Mouse (Mus musculus): ENCODE data around the gene Ankdd1b. TPM values are rescaled to one million over a fixed set of nuclear protein-coding genes. Genes with fewer than 3 reads are reported as not detected.
A peak's percentile ranks its signal among the peaks of the same experiment; 100 is the strongest.

The Ankdd1b gene
- polyA plus RNA-seq (2015; fragmentation: Nextera tagmentation; extraction: Ambion mirVana) = not detected in 2 replicates

- no peaks in the 10 kb centered on the region for H3K9me3 ChIP-seq (replicated peaks)
- ATAC-seq (ENCODE audit: low read depth) (no peak), DNase-seq (no peak)
- H3K27ac ChIP-seq = no peak within 1 kb of the TSS
- H3K4me3 ChIP-seq (replicated peaks) = no peak within 1 kb of the TSS
- H3K27me3 ChIP-seq = no peaks in the 10 kb centered on the region
- H3K4me2 ChIP-seq = no peak within 1 kb of the TSS
- H3K9ac ChIP-seq = no peak within 1 kb of the TSS
- no peaks in the 10 kb centered on the region for H3K36me3 ChIP-seq
- no peaks in the 10 kb centered on the region for H3K4me1 ChIP-seq (replicated peaks)
- WGBS (ENCODE audit: insufficient replicate concordance) = 75% methylated on average over 14 of the region's 14 CpGs
Observed at GRCm38 (mm10) chr13:96470957-96471356, at the start of gene Ankdd1b. TSS of gene Ankdd1b (minus strand) at chr13:96471198.

GRCm38 (mm10) chr13:96517335-96517734, 46.3 kb upstream of the Ankdd1b start:
- Histone ChIP-seq H3K27me3 (no peaks in the 10 kb centered on the region), H3K4me3 (replicated peaks) (no peak overlapping the region), H3K36me3 (no peaks in the 10 kb centered on the region), H3K4me1 (replicated peaks) (0 out of 2 replicates have a peak, but pooled peaks cover 3% of the 10 kb centered on the region), H3K4me2 (no peak overlapping the region), H3K9ac (no peak overlapping the region), H3K9me3 (replicated peaks) (no peaks in the 10 kb centered on the region), H3K27ac (no peak overlapping the region)
- ATAC-seq (ENCODE audit: low read depth) = no peak
- 83% methylated on average over 2 of the region's 2 CpGs for WGBS (ENCODE audit: insufficient replicate concordance)
- DNase-seq = no peak

- no peaks in the 10 kb centered on the region for H3K9me3 ChIP-seq (replicated peaks)
- ATAC-seq (ENCODE audit: low read depth) = no peak
- H3K4me3 ChIP-seq (replicated peaks) = no peak overlapping the region
Observed at GRCm38 (mm10) chr13:96516249-96516648, 45.3 kb upstream of the Ankdd1b start.

GRCm38 (mm10) chr13:96514154-96514942, 43.4 kb upstream of the Ankdd1b start:
- H3K27me3 ChIP-seq = no peaks in the 10 kb centered on the region
- no peak for ATAC-seq (ENCODE audit: low read depth)
- no peak overlapping the region for H3K4me2 ChIP-seq
- DNase-seq = no peak
- no peaks in the 10 kb centered on the region for H3K36me3 ChIP-seq
- H3K9ac ChIP-seq = no peak overlapping the region
- H3K4me3 ChIP-seq (replicated peaks) = no peak overlapping the region
- no peak overlapping the region for H3K27ac ChIP-seq
- 82% methylated on average over 5 of the region's 5 CpGs for WGBS (ENCODE audit: insufficient replicate concordance)
- peaks cover 16% of the 10 kb centered on the region for H3K4me1 ChIP-seq (replicated peaks)
- no peaks in the 10 kb centered on the region for H3K9me3 ChIP-seq (replicated peaks)

More at GRCm38 (mm10) chr13:96516249-96516648, 45.3 kb upstream of the Ankdd1b start:
- Histone ChIP-seq H3K4me1 (replicated peaks) (0 out of 2 replicates have a peak, but pooled peaks cover 7% of the 10 kb centered on the region), H3K27me3 (no peaks in the 10 kb centered on the region), H3K4me2 (no peak overlapping the region), H3K27ac (no peak overlapping the region), H3K36me3 (no peaks in the 10 kb centered on the region), H3K9ac (no peak overlapping the region)
- WGBS (ENCODE audit: insufficient replicate concordance) = 83% methylated on average over 9 of the region's 9 CpGs
- DNase-seq = no peak

- Histone ChIP-seq H3K27me3 (no peaks in the 10 kb centered on the region), H3K36me3 (0 out of 2 replicates have a peak, but pooled peaks cover 4% of the 10 kb centered on the region), H3K9me3 (replicated peaks) (no peaks in the 10 kb centered on the region), H3K4me3 (replicated peaks) (no peak overlapping the region), H3K27ac (no peak overlapping the region), H3K4me1 (replicated peaks) (peaks cover 16% of the 10 kb centered on the region), H3K9ac (no peak overlapping the region), H3K4me2 (no peak overlapping the region)
- WGBS (ENCODE audit: insufficient replicate concordance) = 39% methylated on average over 5 of the region's 5 CpGs
- ATAC-seq (ENCODE audit: low read depth) (no peak), DNase-seq (no peak)
Observed at GRCm38 (mm10) chr13:96511893-96512292, 40.9 kb upstream of the Ankdd1b start.

- H3K27me3 ChIP-seq = no peaks in the 10 kb centered on the region
- H3K4me3 ChIP-seq (replicated peaks) = no peak overlapping the region
- H3K9ac ChIP-seq = no peak overlapping the region
- peaks cover 18% of the 10 kb centered on the region for H3K4me1 ChIP-seq (replicated peaks)
- H3K27ac ChIP-seq = no peak overlapping the region
- WGBS (ENCODE audit: insufficient replicate concordance) = 46% methylated on average over 1 of the region's 1 CpGs
- H3K4me2 ChIP-seq = no peak overlapping the region
- DNase-seq (no peak), ATAC-seq (ENCODE audit: low read depth) (no peak)
- H3K9me3 ChIP-seq (replicated peaks) = no peaks in the 10 kb centered on the region
- 0 out of 2 replicates have a peak, but pooled peaks cover 4% of the 10 kb centered on the region for H3K36me3 ChIP-seq
Observed at GRCm38 (mm10) chr13:96511262-96511661, 40.3 kb upstream of the Ankdd1b start.

- DNase-seq (no peak), ATAC-seq (ENCODE audit: low read depth) (0 out of 2 replicates have a peak, but pooled peaks have one; percentile 47)
- no peak overlapping the region for H3K9ac ChIP-seq
- H3K9me3 ChIP-seq (replicated peaks) = no peaks in the 10 kb centered on the region
- 22% methylated on average over 13 of the region's 13 CpGs for WGBS (ENCODE audit: insufficient replicate concordance)
- H3K4me2 ChIP-seq = no peak overlapping the region
- H3K36me3 ChIP-seq = 0 out of 2 replicates have a peak, but pooled peaks cover 4% of the 10 kb centered on the region
- H3K4me3 ChIP-seq (replicated peaks) = no peak overlapping the region
- 0 out of 2 replicates have a peak overlapping the region, but pooled peaks have one; percentile 24 for H3K27ac ChIP-seq
- H3K4me1 ChIP-seq (replicated peaks) = peaks cover 16% of the 10 kb centered on the region
- no peaks in the 10 kb centered on the region for H3K27me3 ChIP-seq
Observed at GRCm38 (mm10) chr13:96510635-96511034, 39.6 kb upstream of the Ankdd1b start.

DNA sequence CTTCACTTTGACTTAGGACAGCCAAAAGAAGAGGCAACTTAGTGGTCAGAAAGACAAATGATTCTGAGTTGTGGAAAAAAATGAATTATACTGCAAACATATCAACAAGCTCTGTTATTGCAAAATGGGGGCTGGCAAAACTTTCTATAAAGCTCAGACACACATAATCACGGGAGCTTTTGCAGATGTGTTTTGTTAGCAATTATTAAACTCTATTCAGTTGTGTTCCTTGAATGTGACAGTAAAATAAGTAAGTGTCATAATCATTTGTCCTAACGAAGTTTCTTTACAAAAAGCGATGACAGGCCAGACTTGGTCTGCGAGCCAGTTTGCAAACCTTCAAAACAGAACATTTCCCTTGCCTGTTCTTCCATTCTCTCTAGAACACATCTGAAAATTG, 36.5 kb upstream of the Ankdd1b start:
- Histone ChIP-seq H3K4me3 (replicated peaks) (no peak overlapping the region), H3K9me3 (replicated peaks) (no peaks in the 10 kb centered on the region), H3K27me3 (no peaks in the 10 kb centered on the region), H3K4me1 (replicated peaks) (peaks cover 16% of the 10 kb centered on the region), H3K9ac (no peak overlapping the region), H3K36me3 (0 out of 2 replicates have a peak, but pooled peaks cover 4% of the 10 kb centered on the region), H3K4me2 (no peak overlapping the region), H3K27ac (no peak overlapping the region)
- WGBS (ENCODE audit: insufficient replicate concordance) = 85% methylated on average over 4 of the region's 4 CpGs
- DNase-seq (no peak), ATAC-seq (ENCODE audit: low read depth) (no peak)

DNA sequence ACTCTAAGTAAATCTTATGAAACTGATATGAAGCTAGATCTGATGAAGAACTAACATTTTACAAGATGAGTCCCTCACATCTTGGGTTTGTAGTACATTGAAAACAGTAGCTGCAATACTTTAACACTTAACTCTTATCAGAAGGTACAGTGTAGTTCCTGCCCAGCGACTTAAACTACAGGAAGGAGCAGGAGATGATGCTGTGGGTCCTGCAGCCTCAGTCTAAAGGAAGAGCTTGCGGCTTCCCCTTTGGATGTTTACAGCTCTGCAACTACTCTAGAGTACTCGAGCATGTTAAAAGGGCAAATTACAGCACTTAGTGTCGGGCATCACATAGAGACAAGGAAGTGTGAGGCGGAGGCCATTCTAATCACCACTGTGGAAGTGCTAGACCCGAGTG, 35.3 kb upstream of the Ankdd1b start:
- Histone ChIP-seq H3K27ac (no peak overlapping the region), H3K4me1 (replicated peaks) (peaks cover 12% of the 10 kb centered on the region), H3K4me2 (no peak overlapping the region), H3K36me3 (0 out of 2 replicates have a peak, but pooled peaks cover 4% of the 10 kb centered on the region), H3K9ac (no peak overlapping the region), H3K27me3 (no peaks in the 10 kb centered on the region), H3K9me3 (replicated peaks) (no peaks in the 10 kb centered on the region), H3K4me3 (replicated peaks) (no peak overlapping the region)
- ATAC-seq (ENCODE audit: low read depth) (no peak), DNase-seq (no peak)
- 33% methylated on average over 6 of the region's 6 CpGs for WGBS (ENCODE audit: insufficient replicate concordance)

DNA sequence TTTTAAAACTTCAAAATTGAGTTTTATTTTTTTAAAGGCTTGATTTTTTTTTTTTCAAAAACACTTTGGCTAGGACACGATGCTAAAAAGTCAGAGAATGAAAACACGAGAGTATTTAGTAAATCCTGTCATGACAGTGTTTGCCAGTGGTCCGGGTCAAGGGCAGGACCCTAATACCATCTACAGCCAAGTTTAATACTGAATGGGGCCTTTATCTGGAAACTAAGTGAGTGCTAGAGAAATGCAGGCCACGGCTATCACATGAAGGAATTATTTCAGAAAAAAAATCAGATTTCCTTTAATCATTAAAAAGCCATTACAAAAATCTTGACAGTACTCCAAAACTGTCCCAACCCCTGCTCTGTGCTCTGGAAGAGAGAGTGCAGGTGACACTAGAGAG, 34.7 kb upstream of the Ankdd1b start:
- no peaks in the 10 kb centered on the region for H3K9me3 ChIP-seq (replicated peaks)
- peaks cover 9% of the 10 kb centered on the region for H3K4me1 ChIP-seq (replicated peaks)
- no peak overlapping the region for H3K4me3 ChIP-seq (replicated peaks)
- H3K36me3 ChIP-seq = peaks cover 7% of the 10 kb centered on the region
- WGBS (ENCODE audit: insufficient replicate concordance) = 77% methylated on average over 4 of the region's 4 CpGs
- H3K9ac ChIP-seq = no peak overlapping the region
- H3K27ac ChIP-seq = no peak overlapping the region
- H3K4me2 ChIP-seq = no peak overlapping the region
- no peak for DNase-seq
- no peaks in the 10 kb centered on the region for H3K27me3 ChIP-seq
- no peak for ATAC-seq (ENCODE audit: low read depth)

DNA sequence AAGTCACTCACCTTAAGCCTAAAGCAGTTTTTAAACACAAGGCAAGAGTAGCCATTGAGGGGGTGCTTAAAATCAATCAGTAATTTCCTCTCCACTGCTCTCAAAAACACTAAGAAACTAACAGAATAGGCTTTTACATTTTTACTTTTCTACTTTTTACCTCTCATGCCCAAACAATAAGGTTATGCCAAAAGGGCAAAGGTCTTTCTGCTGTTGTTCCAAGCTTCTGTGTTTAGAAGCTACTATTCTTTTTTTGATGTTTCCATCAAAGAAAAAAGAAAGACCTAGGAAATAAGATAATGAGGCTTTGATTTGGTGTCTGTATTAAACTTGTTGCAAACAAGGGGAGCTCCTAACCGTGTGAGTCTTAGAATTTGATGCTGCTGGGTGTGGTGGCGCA, 28.9 kb upstream of the Ankdd1b start:
- Histone ChIP-seq H3K9ac (no peak overlapping the region), H3K4me3 (replicated peaks) (no peak overlapping the region), H3K4me1 (replicated peaks) (no peaks in the 10 kb centered on the region), H3K36me3 (peaks cover 10% of the 10 kb centered on the region), H3K9me3 (replicated peaks) (no peaks in the 10 kb centered on the region), H3K4me2 (no peak overlapping the region), H3K27me3 (no peaks in the 10 kb centered on the region), H3K27ac (no peak overlapping the region)
- no peak for ATAC-seq (ENCODE audit: low read depth)
- WGBS (ENCODE audit: insufficient replicate concordance) = 66% methylated on average over 2 of the region's 2 CpGs
- no peak for DNase-seq

DNA sequence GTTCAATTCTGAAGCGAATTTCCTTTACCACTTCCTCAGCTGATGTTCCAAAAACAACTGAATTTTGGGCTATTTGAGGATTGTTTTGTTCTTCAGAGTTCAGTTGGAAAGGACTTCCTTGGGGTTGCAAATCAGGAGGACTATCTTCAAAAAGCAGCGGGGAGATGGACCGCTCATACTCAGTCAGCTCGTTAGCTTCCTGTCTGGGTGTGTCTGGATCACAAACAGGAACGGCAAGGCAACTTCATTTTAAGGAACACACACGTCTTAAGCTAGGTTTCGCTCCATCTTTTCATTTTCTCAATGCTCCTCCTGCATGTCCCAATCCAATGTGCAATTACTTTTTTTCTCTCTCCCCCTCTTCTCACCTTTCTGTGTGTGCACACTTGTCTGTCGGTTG, 25.6 kb upstream of the Ankdd1b start:
- no peak for ATAC-seq (ENCODE audit: low read depth)

More for the DNA sequence above, 25.6 kb upstream of the Ankdd1b start:
- H3K27ac ChIP-seq = no peak overlapping the region
- H3K27me3 ChIP-seq = no peaks in the 10 kb centered on the region
- no peak for DNase-seq
- H3K4me3 ChIP-seq (replicated peaks) = no peak overlapping the region
- H3K4me2 ChIP-seq = no peak overlapping the region
- H3K9ac ChIP-seq = no peak overlapping the region
- no peaks in the 10 kb centered on the region for H3K9me3 ChIP-seq (replicated peaks)
- no peaks in the 10 kb centered on the region for H3K4me1 ChIP-seq (replicated peaks)
- H3K36me3 ChIP-seq = peaks cover 10% of the 10 kb centered on the region
- WGBS (ENCODE audit: insufficient replicate concordance) = 38% methylated on average over 8 of the region's 8 CpGs

Data from liver, embryonic 13.5 days (tissue).